Mouse (Mus musculus): Measurements from ENCODE around the gene Cachd1. TPM values are rescaled to one million over a fixed set of nuclear protein-coding genes. Genes with fewer than 3 reads are reported as not detected.

Cachd1 gene
- total RNA-seq, 4 experiments from 2014 or later = 2.6 to 3.6 (median 2.9) TPM

GRCm38 (mm10) chr4:101062146-101062545 is 285.7 kb downstream of the Cachd1 start:
- no peak for DNase-seq (ENCODE audit: low spot score)

- DNase-seq (ENCODE audit: low spot score) = no peak
Measured at GRCm38 (mm10) chr4:101066401-101066800, 289.9 kb downstream of the Cachd1 start.

- DNase-seq (ENCODE audit: low spot score) = no peak
Measured at GRCm38 (mm10) chr4:101068786-101069153, 292.3 kb downstream of the Cachd1 start, which contains the start of gene Raver2. Gene Raver2 (plus strand): TSS chr4:101068983.

GRCm38 (mm10) chr4:101069154-101069971 is 292.9 kb downstream of the Cachd1 start:
- peak; percentile 16 for DNase-seq (ENCODE audit: low spot score)

GRCm38 (mm10) chr4:101071570-101071969 is 295.1 kb downstream of the Cachd1 start:
- no peak for DNase-seq (ENCODE audit: low spot score)

GRCm38 (mm10) chr4:101076425-101076824 is 299.9 kb downstream of the Cachd1 start:
- no peak for DNase-seq (ENCODE audit: low spot score)

Other genes with a start within 250 kb of the Cachd1 start
- gene Gm10577, start 244.0 kb downstream of the Cachd1 start, total RNA-seq (2022) = not detected